Comparison of ENCODE assay signal across 13 mouse cellular contexts in the genomic region with DNA sequence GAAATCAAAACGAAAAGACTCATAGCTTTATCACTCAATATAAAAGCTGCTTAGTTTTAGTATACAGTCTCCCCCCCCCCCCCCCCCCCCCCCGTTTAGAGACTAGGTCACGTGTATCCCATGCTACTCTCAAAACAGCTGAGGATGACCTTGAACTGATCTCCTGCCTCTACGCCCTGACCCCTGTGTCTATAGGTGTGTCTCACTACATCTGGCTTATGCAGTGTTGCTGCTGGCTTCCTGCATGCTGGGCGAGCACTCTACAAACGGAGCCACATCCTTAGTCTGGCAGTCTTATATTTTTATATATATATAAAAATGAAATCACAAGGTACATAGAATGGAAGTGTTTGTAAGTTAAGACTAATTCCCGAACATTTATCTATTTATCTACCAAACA.
DNase-seq lines count a peak whose midpoint lies in the region; ATAC-seq and TF ChIP-seq lines count a peak whose summit lies in the region.
"Had no signal": no experiment of that assay in that cellular context is flagged by ENCODE, and none has a peak within 500 bp of the region (broad histone marks: within the 10 kb centered on the region; RNA-seq: fewer than 3 reads in every experiment).

No protein-coding gene starts in this region.

- H3K4me2 ChIP-seq in liver, embryonic 12.5 days, result no peak overlapping the region
- H3K4me2 ChIP-seq: heart, embryonic 15.5 days; hindbrain, embryonic 12.5 days had no signal

- H3K9ac ChIP-seq in liver, adult 2 months (ENCODE audit: low read depth, low read length), result no peak overlapping the region
- H3K9ac ChIP-seq in liver, embryonic 12.5 days, result no peak overlapping the region
- H3K9ac ChIP-seq in ES-Bruce4 (ENCODE audit: low read depth, poor library complexity, severe bottlenecking), result no peak overlapping the region
- H3K9ac ChIP-seq: heart, embryonic 15.5 days; hindbrain, embryonic 12.5 days had no signal

- TF ChIP-seq EP300 in ES-Bruce4 (IDR thresholded peaks at IDR 0.05; ENCODE audit: insufficient read depth, low read depth, low read length), result peak; percentile 70; the same call in 1 of the 2 replicates

- ATAC-seq in liver, embryonic 12.5 days, result no peak
- ATAC-seq in inflammation-experienced regulatory T-cells, adult 6 months, result peak; percentile 47
- ATAC-seq: forebrain, embryonic 14.5 days; hindbrain, embryonic 16.5 days had no signal

- DNase-seq in liver, adult 2 months (ENCODE audit: extremely low read depth, low read depth, low spot score), result peak; percentile 36
- peak; percentile 37 for DNase-seq in CD4-positive, CD25-positive, alpha-beta regulatory T cell, adult 2 months (ENCODE audit: low read depth, low spot score)
- no peak for DNase-seq in right cerebral cortex, postnatal 36 days (ENCODE audit: low spot score in 2 of 2)
- DNase-seq in adrenal gland, postnatal 10 days, result no peak

- WGBS in liver, adult 2 months, result 41% methylated on average over 7 of the region's 7 CpGs
- 52% methylated on average over 7 of the region's 7 CpGs for WGBS in liver, embryonic 12.5 days (ENCODE audit: insufficient replicate concordance)

- H3K9me3 ChIP-seq in liver, embryonic 12.5 days (replicated peaks), result no peaks in the 10 kb centered on the region; the same call in 1 of the 2 replicates
- no peaks in the 10 kb centered on the region for H3K9me3 ChIP-seq in ES-Bruce4 (replicated peaks; ENCODE audit: control insufficient read depth, insufficient read depth, low read length, poor library complexity, severe bottlenecking)
- H3K9me3 ChIP-seq: embryonic facial prominence, embryonic 10.5 days; heart, embryonic 10.5 days; heart, embryonic 15.5 days; hindbrain, embryonic 12.5 days had no signal

- peak overlapping the region; percentile 53 for H3K27ac ChIP-seq in liver, adult 2 months (replicated peaks; ENCODE audit: insufficient read depth, low read depth, low read length)
- no peak overlapping the region for H3K27ac ChIP-seq in liver, embryonic 12.5 days
- H3K27ac ChIP-seq in ES-Bruce4 (ENCODE audit: insufficient read depth, low read length), result no peak overlapping the region
- H3K27ac ChIP-seq: heart, embryonic 10.5 days; hindbrain, embryonic 12.5 days had no signal

- TF ChIP-seq POLR2A in liver, adult 2 months (IDR thresholded peaks at IDR 0.05; ENCODE audit: extremely low read depth, insufficient read depth, low read length), result no peak
- TF ChIP-seq POLR2A in ES-Bruce4 (IDR thresholded peaks at IDR 0.05; ENCODE audit: insufficient read depth, low read length), result no peak

- no peak overlapping the region for H3K4me3 ChIP-seq in liver, adult 2 months (ENCODE audit: insufficient read depth, low read depth, low read length)
- H3K4me3 ChIP-seq in liver, embryonic 12.5 days, result no peak overlapping the region
- no peak overlapping the region for H3K4me3 ChIP-seq in ES-Bruce4 (ENCODE audit: low read depth, low read length)
- H3K4me3 ChIP-seq: embryonic facial prominence, embryonic 10.5 days; heart, embryonic 10.5 days; heart, embryonic 15.5 days; hindbrain, embryonic 12.5 days had no signal

- H3K79me2 ChIP-seq in liver, adult 2 months (ENCODE audit: control insufficient read depth, insufficient read depth, low read length), result no peaks in the 10 kb centered on the region

- no peaks in the 10 kb centered on the region for H3K36me3 ChIP-seq in liver, adult 2 months (ENCODE audit: control insufficient read depth, insufficient read depth, low read length)
- H3K36me3 ChIP-seq in liver, embryonic 12.5 days, result no peaks in the 10 kb centered on the region
- H3K36me3 ChIP-seq in ES-Bruce4 (ENCODE audit: control insufficient read depth, insufficient read depth, low read length, poor library complexity, severe bottlenecking), result no peaks in the 10 kb centered on the region
- H3K36me3 ChIP-seq: embryonic facial prominence, embryonic 10.5 days; heart, embryonic 10.5 days; heart, embryonic 15.5 days; hindbrain, embryonic 12.5 days had no signal

- TF ChIP-seq CTCF in liver, adult 2 months (IDR thresholded peaks at IDR 0.05; ENCODE audit: low read depth, low read length), result no peak
- TF ChIP-seq CTCF in ES-Bruce4 (IDR thresholded peaks at IDR 0.05; ENCODE audit: low read depth, low read length), result no peak

- no peaks in the 10 kb centered on the region for H3K27me3 ChIP-seq in liver, adult 2 months (ENCODE audit: control insufficient read depth, insufficient read depth, low read length)
- H3K27me3 ChIP-seq in liver, embryonic 12.5 days (replicated peaks), result peaks cover 23% of the 10 kb centered on the region
- H3K27me3 ChIP-seq in ES-Bruce4 (ENCODE audit: control insufficient read depth, insufficient read depth, low read length, poor library complexity, severe bottlenecking), result no peaks in the 10 kb centered on the region
- H3K27me3 ChIP-seq: heart, embryonic 15.5 days; hindbrain, embryonic 12.5 days had no signal

- H3K4me1 ChIP-seq in liver, adult 2 months (ENCODE audit: control insufficient read depth, insufficient read depth, low read length), result peaks cover 9% of the 10 kb centered on the region; the same call in 1 of the 2 replicates
- H3K4me1 ChIP-seq in liver, embryonic 12.5 days, result no peaks in the 10 kb centered on the region
- H3K4me1 ChIP-seq in ES-Bruce4 (ENCODE audit: control insufficient read depth, insufficient read depth, low read length), result peaks cover 5% of the 10 kb centered on the region

Comparison
In these comparisons a context has a peak if more than half of its experiments do, and no peak if none do; other contexts are left out.
1. DNase-seq: peak in liver, adult 2 months (single experiment) and CD4-positive, CD25-positive, alpha-beta regulatory T cell, adult 2 months (single experiment); none in right cerebral cortex, postnatal 36 days (0 of 2) and adrenal gland, postnatal 10 days (single experiment).